Mouse (Mus musculus): ENCODE measurements at regions not wholly inside any gene's neighbourhood (a gene's known extent, or its start where the extent isn't known, plus 50 kb on each side); places are given as distances from the start of the nearest gene placed in this dataset.
A peak's percentile ranks its signal among the peaks of the same experiment; 100 is the strongest.
"Not testable (repeated sequence)": the region's sequence is repeated elsewhere in the genome, so short reads cannot be mapped to it uniquely, and the experiment has no call there.

DNA sequence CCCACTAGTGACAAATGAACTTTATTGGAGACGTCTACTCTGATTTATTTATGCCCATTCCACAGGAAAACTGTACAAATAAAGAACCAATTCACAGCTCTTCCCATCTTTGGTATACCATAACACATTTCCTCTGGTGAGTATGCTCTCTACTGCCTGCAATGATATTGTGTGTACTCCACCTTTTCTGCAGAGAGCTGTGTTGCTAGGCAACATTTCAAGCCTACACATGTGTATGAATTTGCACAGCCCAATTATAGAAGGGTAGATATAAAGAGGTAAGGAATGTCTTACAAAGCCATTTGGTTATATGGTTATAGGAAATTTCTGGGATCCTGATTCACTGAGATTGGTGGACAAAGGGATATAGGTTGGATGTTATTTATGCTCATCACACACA is 227.4 kb downstream of the 4931408C20Rik start:
- no peak overlapping the region for H3K4me3 ChIP-seq (ENCODE audit: low read depth, low read length)

GRCm38 (mm10) chr1:26426383-26426782 is 260.9 kb downstream of the 4931408C20Rik start:
- no peak for ATAC-seq (ENCODE audit: low read depth)
- 92% methylated on average over 5 of the region's 5 CpGs for WGBS
- Histone ChIP-seq H3K27me3 (ENCODE audit: control insufficient read depth, insufficient read depth, low read length) (no peaks in the 10 kb centered on the region), H3K36me3 (ENCODE audit: control insufficient read depth, insufficient read depth, low read length) (no peaks in the 10 kb centered on the region), H3K4me2 (ENCODE audit: low read depth, low read length) (no peak overlapping the region), H3K9ac (replicated peaks; ENCODE audit: low read depth, low read length) (no peak overlapping the region), H3K4me3 (ENCODE audit: low read depth, low read length) (no peak overlapping the region), H3K27ac (ENCODE audit: low read depth, low read length) (no peak overlapping the region), H3K9me3 (ENCODE audit: control insufficient read depth, low read length) (no peaks in the 10 kb centered on the region), H3K4me1 (ENCODE audit: control insufficient read depth, insufficient read depth, low read length) (no peaks in the 10 kb centered on the region)

More for the DNA sequence above, 227.4 kb downstream of the 4931408C20Rik start:
- ATAC-seq (ENCODE audit: low read depth), result no peak
- no peaks in the 10 kb centered on the region for H3K4me1 ChIP-seq (ENCODE audit: control insufficient read depth, insufficient read depth, low read length)
- WGBS, result 79% methylated on average over 1 of the region's 1 CpGs
- H3K9ac ChIP-seq (replicated peaks; ENCODE audit: low read depth, low read length), result no peak overlapping the region
- H3K27me3 ChIP-seq (ENCODE audit: control insufficient read depth, insufficient read depth, low read length), result no peaks in the 10 kb centered on the region
- H3K9me3 ChIP-seq (ENCODE audit: control insufficient read depth, low read length), result no peaks in the 10 kb centered on the region
- no peak overlapping the region for H3K27ac ChIP-seq (ENCODE audit: low read depth, low read length)
- H3K4me2 ChIP-seq (ENCODE audit: low read depth, low read length), result no peak overlapping the region
- no peaks in the 10 kb centered on the region for H3K36me3 ChIP-seq (ENCODE audit: control insufficient read depth, insufficient read depth, low read length)

- Histone ChIP-seq H3K4me1 (ENCODE audit: control insufficient read depth, insufficient read depth, low read length) (0 out of 2 replicates have a peak, but pooled peaks cover 2% of the 10 kb centered on the region), H3K9ac (replicated peaks; ENCODE audit: low read depth, low read length) (no peak overlapping the region), H3K4me2 (ENCODE audit: low read depth, low read length) (no peak overlapping the region), H3K27ac (ENCODE audit: low read depth, low read length) (no peak overlapping the region), H3K27me3 (ENCODE audit: control insufficient read depth, insufficient read depth, low read length) (no peaks in the 10 kb centered on the region), H3K4me3 (ENCODE audit: low read depth, low read length) (no peak overlapping the region), H3K36me3 (ENCODE audit: control insufficient read depth, insufficient read depth, low read length) (no peaks in the 10 kb centered on the region), H3K9me3 (ENCODE audit: control insufficient read depth, low read length) (no peaks in the 10 kb centered on the region)
- 38% methylated on average over 11 of the region's 11 CpGs for WGBS
- ATAC-seq (ENCODE audit: low read depth), result peak; percentile 56; the same call in 1 of the 2 replicates
Measured at GRCm38 (mm10) chr1:26387938-26388897, 299.0 kb downstream of the 4931408C20Rik start.

- H3K9me3 ChIP-seq (ENCODE audit: control insufficient read depth, low read length), result no peaks in the 10 kb centered on the region
- no peak for ATAC-seq (ENCODE audit: low read depth)
- H3K4me2 ChIP-seq (ENCODE audit: low read depth, low read length), result no peak overlapping the region
- no peaks in the 10 kb centered on the region for H3K36me3 ChIP-seq (ENCODE audit: control insufficient read depth, insufficient read depth, low read length)
- H3K9ac ChIP-seq (replicated peaks; ENCODE audit: low read depth, low read length), result no peak overlapping the region
- 92% methylated on average over 4 of the region's 4 CpGs for WGBS
- H3K4me1 ChIP-seq (ENCODE audit: control insufficient read depth, insufficient read depth, low read length), result no peaks in the 10 kb centered on the region
- H3K27me3 ChIP-seq (ENCODE audit: control insufficient read depth, insufficient read depth, low read length), result no peaks in the 10 kb centered on the region
- no peak overlapping the region for H3K27ac ChIP-seq (ENCODE audit: low read depth, low read length)
- no peak overlapping the region for H3K4me3 ChIP-seq (ENCODE audit: low read depth, low read length)
Measured at GRCm38 (mm10) chr1:26340543-26340942, 346.7 kb downstream of the 4931408C20Rik start.

- not testable (repeated sequence) for H3K4me3 ChIP-seq (ENCODE audit: low read depth, low read length); H3K27me3 ChIP-seq (ENCODE audit: control insufficient read depth, insufficient read depth, low read length); H3K4me1 ChIP-seq (ENCODE audit: control insufficient read depth, insufficient read depth, low read length); H3K27ac ChIP-seq (ENCODE audit: low read depth, low read length); H3K9me3 ChIP-seq (ENCODE audit: control insufficient read depth, low read length); ATAC-seq (ENCODE audit: low read depth); H3K36me3 ChIP-seq (ENCODE audit: control insufficient read depth, insufficient read depth, low read length); H3K4me2 ChIP-seq (ENCODE audit: low read depth, low read length); H3K9ac ChIP-seq (replicated peaks; ENCODE audit: low read depth, low read length)
- 97% methylated on average over 5 of the region's 5 CpGs for whole genome bisulfite sequencing
Measured at GRCm38 (mm10) chr1:26339876-26340275, 347.4 kb downstream of the 4931408C20Rik start.

- Histone ChIP-seq H3K27me3 (ENCODE audit: control insufficient read depth, insufficient read depth, low read length) (no peaks in the 10 kb centered on the region), H3K9ac (replicated peaks; ENCODE audit: low read depth, low read length) (no peak overlapping the region), H3K36me3 (ENCODE audit: control insufficient read depth, insufficient read depth, low read length) (no peaks in the 10 kb centered on the region), H3K4me3 (ENCODE audit: low read depth, low read length) (no peak overlapping the region), H3K4me2 (ENCODE audit: low read depth, low read length) (no peak overlapping the region), H3K27ac (ENCODE audit: low read depth, low read length) (no peak overlapping the region), H3K9me3 (ENCODE audit: control insufficient read depth, low read length) (no peaks in the 10 kb centered on the region), H3K4me1 (ENCODE audit: control insufficient read depth, insufficient read depth, low read length) (no peaks in the 10 kb centered on the region)
- WGBS, result 92% methylated on average over 2 of the region's 2 CpGs
- ATAC-seq (ENCODE audit: low read depth), result no peak
Measured at GRCm38 (mm10) chr1:26289582-26289981, 397.7 kb downstream of the 4931408C20Rik start.

- H3K9me3 ChIP-seq (ENCODE audit: control insufficient read depth, low read length), result no peaks in the 10 kb centered on the region
- no peak overlapping the region for H3K4me3 ChIP-seq (ENCODE audit: low read depth, low read length)
- no peaks in the 10 kb centered on the region for H3K36me3 ChIP-seq (ENCODE audit: control insufficient read depth, insufficient read depth, low read length)
- no peaks in the 10 kb centered on the region for H3K4me1 ChIP-seq (ENCODE audit: control insufficient read depth, insufficient read depth, low read length)
- no peak overlapping the region for H3K4me2 ChIP-seq (ENCODE audit: low read depth, low read length)
- 53% methylated on average over 4 of the region's 4 CpGs for WGBS
- no peak overlapping the region for H3K9ac ChIP-seq (replicated peaks; ENCODE audit: low read depth, low read length)
- H3K27me3 ChIP-seq (ENCODE audit: control insufficient read depth, insufficient read depth, low read length), result no peaks in the 10 kb centered on the region
- ATAC-seq (ENCODE audit: low read depth), result no peak
- H3K27ac ChIP-seq (ENCODE audit: low read depth, low read length), result no peak overlapping the region
Measured at GRCm38 (mm10) chr1:26282885-26283613, 404.2 kb downstream of the 4931408C20Rik start.

DNA sequence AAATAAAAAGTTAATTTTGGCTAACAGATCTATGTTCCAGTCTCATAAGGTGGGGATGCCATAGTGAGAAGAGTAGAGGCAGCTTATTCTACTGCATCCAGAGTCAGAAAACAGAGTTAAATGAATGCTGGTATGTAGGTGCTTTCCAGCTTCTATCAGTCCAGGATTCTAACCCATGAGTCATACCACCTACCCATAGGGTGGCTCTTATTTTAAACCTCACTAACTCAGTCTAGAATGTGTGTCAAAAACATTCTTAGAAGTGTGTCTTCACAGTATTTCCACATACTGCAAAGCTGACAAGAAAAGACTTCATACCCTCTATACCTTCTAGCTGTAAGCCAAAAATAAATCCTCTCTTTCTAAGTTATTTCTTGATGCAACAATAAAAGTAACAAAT is 410.7 kb downstream of the 4931408C20Rik start:
- ATAC-seq (ENCODE audit: low read depth), result no peak
- Histone ChIP-seq H3K4me3 (ENCODE audit: low read depth, low read length) (no peak overlapping the region), H3K27ac (ENCODE audit: low read depth, low read length) (no peak overlapping the region), H3K9ac (replicated peaks; ENCODE audit: low read depth, low read length) (no peak overlapping the region), H3K4me1 (ENCODE audit: control insufficient read depth, insufficient read depth, low read length) (no peaks in the 10 kb centered on the region), H3K27me3 (ENCODE audit: control insufficient read depth, insufficient read depth, low read length) (no peaks in the 10 kb centered on the region), H3K36me3 (ENCODE audit: control insufficient read depth, insufficient read depth, low read length) (no peaks in the 10 kb centered on the region), H3K9me3 (ENCODE audit: control insufficient read depth, low read length) (no peaks in the 10 kb centered on the region), H3K4me2 (ENCODE audit: low read depth, low read length) (no peak overlapping the region)

DNA sequence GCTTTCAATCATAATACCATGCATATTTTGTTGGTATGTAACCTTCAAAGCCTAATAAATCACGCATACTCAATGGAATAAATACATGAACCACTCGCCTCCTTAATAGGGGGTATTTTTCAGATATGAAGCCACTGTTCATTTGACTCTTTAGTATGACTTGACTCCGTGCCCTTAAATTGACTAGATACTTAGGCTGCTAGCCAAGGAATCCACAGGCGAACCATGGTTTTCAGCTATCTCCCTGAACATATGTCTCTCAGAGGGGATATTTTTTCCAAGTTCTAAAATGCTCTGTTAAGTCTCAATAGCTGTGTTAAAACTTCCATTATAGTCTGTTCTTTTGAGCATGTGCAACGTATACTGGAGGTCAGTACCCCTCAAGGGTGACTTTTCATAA is 413.8 kb upstream of the Adgrb3 start:
- ATAC-seq (ENCODE audit: low read depth), result no peak
- H3K27me3 ChIP-seq (ENCODE audit: control insufficient read depth, insufficient read depth, low read length), result no peaks in the 10 kb centered on the region
- 78% methylated on average over 5 of the region's 5 CpGs for WGBS
- H3K4me3 ChIP-seq (ENCODE audit: low read depth, low read length), result no peak overlapping the region
- no peak overlapping the region for H3K4me2 ChIP-seq (ENCODE audit: low read depth, low read length)
- no peak overlapping the region for H3K27ac ChIP-seq (ENCODE audit: low read depth, low read length)
- H3K36me3 ChIP-seq (ENCODE audit: control insufficient read depth, insufficient read depth, low read length), result no peaks in the 10 kb centered on the region
- H3K4me1 ChIP-seq (ENCODE audit: control insufficient read depth, insufficient read depth, low read length), result no peaks in the 10 kb centered on the region
- no peaks in the 10 kb centered on the region for H3K9me3 ChIP-seq (ENCODE audit: control insufficient read depth, low read length)
- no peak overlapping the region for H3K9ac ChIP-seq (replicated peaks; ENCODE audit: low read depth, low read length)
